8 mouse cellular contexts compared by ENCODE assay signal in genomic region chr12:35846905-35847610, GRCm38 (mm10).
DNase-seq lines count a peak whose midpoint lies in the region; ATAC-seq and TF ChIP-seq lines count a peak whose summit lies in the region.

No protein-coding gene starts in this region.

- no peak overlapping the region for H3K4me3 ChIP-seq in hindbrain, embryonic 16.5 days (ENCODE audit: low read length)
- H3K4me3 ChIP-seq in hindbrain, embryonic 12.5 days: no peak overlapping the region
- H3K4me3 ChIP-seq in heart, embryonic 13.5 days: no peak overlapping the region
- no peak overlapping the region for H3K4me3 ChIP-seq in liver, postnatal 0 days (ENCODE audit: low read depth, low read length)

- WGBS in hindbrain, embryonic 16.5 days: 61% methylated on average over 5 of the region's 5 CpGs
- WGBS in hindbrain, embryonic 12.5 days: 84% methylated on average over 5 of the region's 5 CpGs
- WGBS in heart, embryonic 13.5 days: 55% methylated on average over 5 of the region's 5 CpGs
- WGBS in liver, postnatal 0 days (ENCODE audit: insufficient replicate concordance): 69% methylated on average over 5 of the region's 5 CpGs

- intact Hi-C loops in left cerebral cortex, postnatal 10 days (cut with DNase I): no loop called here

- H3K9ac ChIP-seq in hindbrain, embryonic 16.5 days (ENCODE audit: low read depth, low read length): no peak overlapping the region
- H3K9ac ChIP-seq in hindbrain, embryonic 12.5 days: no peak overlapping the region
- no peak overlapping the region for H3K9ac ChIP-seq in heart, embryonic 13.5 days
- H3K9ac ChIP-seq in liver, postnatal 0 days (replicated peaks): no peak overlapping the region

- no peak for TF ChIP-seq EP300 in liver, postnatal 0 days (IDR thresholded peaks at IDR 0.05; ENCODE audit: low read depth)

- no peak overlapping the region for H3K4me2 ChIP-seq in hindbrain, embryonic 16.5 days (ENCODE audit: low read length)
- H3K4me2 ChIP-seq in hindbrain, embryonic 12.5 days (replicated peaks): no peak overlapping the region
- H3K4me2 ChIP-seq in heart, embryonic 13.5 days: no peak overlapping the region
- no peak overlapping the region for H3K4me2 ChIP-seq in liver, postnatal 0 days (ENCODE audit: low read depth, low read length)

- no peak overlapping the region for H3K27ac ChIP-seq in hindbrain, embryonic 16.5 days (ENCODE audit: low read depth, low read length)
- no peak overlapping the region for H3K27ac ChIP-seq in hindbrain, embryonic 12.5 days
- H3K27ac ChIP-seq in heart, embryonic 13.5 days (replicated peaks): peak overlapping the region; percentile 37; the same call in 1 of the 2 replicates
- no peak overlapping the region for H3K27ac ChIP-seq in liver, postnatal 0 days (ENCODE audit: low read depth)

- ATAC-seq in hindbrain, embryonic 16.5 days: peak; percentile 68
- no peak for ATAC-seq in hindbrain, embryonic 12.5 days (ENCODE audit: low FRiP score)
- ATAC-seq in heart, embryonic 13.5 days (ENCODE audit: extremely low read depth, insufficient number of reproducible peaks, low FRiP score, low TSS enrichment): no peak
- ATAC-seq in liver, postnatal 0 days: no peak

- H3K27me3 ChIP-seq in hindbrain, embryonic 16.5 days (replicated peaks; ENCODE audit: control insufficient read depth, insufficient read depth, low read length): no peaks in the 10 kb centered on the region
- no peaks in the 10 kb centered on the region for H3K27me3 ChIP-seq in hindbrain, embryonic 12.5 days
- H3K27me3 ChIP-seq in heart, embryonic 13.5 days (replicated peaks): no peaks in the 10 kb centered on the region
- H3K27me3 ChIP-seq in liver, postnatal 0 days (ENCODE audit: insufficient read depth, low read length): no peaks in the 10 kb centered on the region

- peak; percentile 66 for DNase-seq in NIH3T3 (ENCODE audit: low read depth)
- peak; percentile 31 to 65 for DNase-seq in left cerebral cortex, postnatal 10 days (ENCODE audit: extremely low spot score in 1 of 2, low spot score in 2 of 2)
- DNase-seq in adrenal gland, adult 2 months: no peak
- DNase-seq in liver, postnatal 0 days: no peak
- DNase-seq in thymus, postnatal 0 days (ENCODE audit: low spot score): no peak

- H3K4me1 ChIP-seq in hindbrain, embryonic 16.5 days (ENCODE audit: control insufficient read depth, insufficient read depth, low read depth, low read length): no peaks in the 10 kb centered on the region
- no peaks in the 10 kb centered on the region for H3K4me1 ChIP-seq in hindbrain, embryonic 12.5 days
- peaks cover 7% of the 10 kb centered on the region for H3K4me1 ChIP-seq in heart, embryonic 13.5 days
- H3K4me1 ChIP-seq in liver, postnatal 0 days (ENCODE audit: insufficient read depth): no peaks in the 10 kb centered on the region

- no peaks in the 10 kb centered on the region for H3K36me3 ChIP-seq in hindbrain, embryonic 16.5 days (ENCODE audit: control insufficient read depth, insufficient read depth, low read length)
- H3K36me3 ChIP-seq in hindbrain, embryonic 12.5 days: no peaks in the 10 kb centered on the region
- no peaks in the 10 kb centered on the region for H3K36me3 ChIP-seq in heart, embryonic 13.5 days
- no peaks in the 10 kb centered on the region for H3K36me3 ChIP-seq in liver, postnatal 0 days (replicated peaks; ENCODE audit: insufficient read depth, low read length)

- no peaks in the 10 kb centered on the region for H3K9me3 ChIP-seq in hindbrain, embryonic 16.5 days (ENCODE audit: control insufficient read depth, low read length)
- H3K9me3 ChIP-seq in hindbrain, embryonic 12.5 days (replicated peaks): no peaks in the 10 kb centered on the region
- H3K9me3 ChIP-seq in heart, embryonic 13.5 days: no peaks in the 10 kb centered on the region
- no peaks in the 10 kb centered on the region for H3K9me3 ChIP-seq in liver, postnatal 0 days (ENCODE audit: low read length)

- TF ChIP-seq CTCF in liver, postnatal 0 days (IDR thresholded peaks at IDR 0.05; ENCODE audit: low read depth): no peak

Comparison
In these comparisons a context has a peak if more than half of its experiments do, and no peak if none do; other contexts are left out.
1. DNase-seq: peak in NIH3T3 (single experiment) and left cerebral cortex, postnatal 10 days (2 of 2); none in adrenal gland, adult 2 months (single experiment), liver, postnatal 0 days (single experiment) and thymus, postnatal 0 days (single experiment).